In genomic region chr7:119894818-119895544, GRCm38 (mm10) we compare ENCODE assay signal across 8 mouse cellular contexts. TPM values are rescaled to one million over a fixed set of nuclear protein-coding genes. Genes with fewer than 3 reads are reported as not detected.
A peak's percentile ranks its signal among the peaks of the same experiment; 100 is the strongest.
DNase-seq lines count a peak whose midpoint lies in the region; ATAC-seq and TF ChIP-seq lines count a peak whose summit lies in the region.

No protein-coding gene starts in this region.

- no peaks in the 10 kb centered on the region for H3K27me3 ChIP-seq in embryonic facial prominence, embryonic 15.5 days
- no peaks in the 10 kb centered on the region for H3K27me3 ChIP-seq in intestine, postnatal 0 days (replicated peaks; ENCODE audit: control insufficient read depth, insufficient read depth, low read length)

- no peaks in the 10 kb centered on the region for H3K36me3 ChIP-seq in embryonic facial prominence, embryonic 15.5 days
- no peaks in the 10 kb centered on the region for H3K36me3 ChIP-seq in intestine, postnatal 0 days (ENCODE audit: control insufficient read depth, insufficient read depth)

- peaks cover 15% of the 10 kb centered on the region for H3K4me1 ChIP-seq in embryonic facial prominence, embryonic 15.5 days
- 0 out of 2 replicates have a peak, but pooled peaks cover 11% of the 10 kb centered on the region for H3K4me1 ChIP-seq in intestine, postnatal 0 days (replicated peaks; ENCODE audit: control insufficient read depth, insufficient read depth, low read length)

- no peak for TF ChIP-seq CTCF in intestine, postnatal 0 days (IDR thresholded peaks at IDR 0.05; ENCODE audit: low read depth)

- no peak for DNase-seq in cerebellum, postnatal 4 days (ENCODE audit: low spot score in 2 of 2)
- peak; percentile 40 for DNase-seq in ovary, postnatal 10 days (ENCODE audit: low spot score)
- no peak for DNase-seq in ovary, postnatal 36 days (ENCODE audit: low spot score)
- no peak for DNase-seq in testis, postnatal 14 days (ENCODE audit: low spot score)

- peak; percentile 31; the same call in 1 of the 2 replicates for ATAC-seq in cerebellum, adult (ENCODE audit: insufficient number of reproducible peaks, low FRiP score, low TSS enrichment)
- peak; percentile 22; the same call in 1 of the 2 replicates for ATAC-seq in embryonic facial prominence, embryonic 15.5 days (ENCODE audit: insufficient number of reproducible peaks, low FRiP score, low TSS enrichment, low read depth)
- ATAC-seq in intestine, postnatal 0 days, result peak; percentile 23
- peak; percentile 2; the same call in 1 of the 2 replicates for ATAC-seq in megakaryocyte, adult 5-6 weeks (ENCODE audit: poor library complexity, severe bottlenecking)

- H3K9me3 ChIP-seq in embryonic facial prominence, embryonic 15.5 days (replicated peaks), result no peaks in the 10 kb centered on the region
- H3K9me3 ChIP-seq in intestine, postnatal 0 days (ENCODE audit: control insufficient read depth), result no peaks in the 10 kb centered on the region

- H3K4me3 ChIP-seq in embryonic facial prominence, embryonic 15.5 days (replicated peaks), result peak overlapping the region; percentile 75
- H3K4me3 ChIP-seq in intestine, postnatal 0 days (ENCODE audit: low read depth, low read length), result peak overlapping the region; percentile 66

- peak overlapping the region; percentile 98 for H3K27ac ChIP-seq in embryonic facial prominence, embryonic 15.5 days (replicated peaks)
- peak overlapping the region; percentile 90 for H3K27ac ChIP-seq in intestine, postnatal 0 days (ENCODE audit: low read depth, low read length)

- H3K4me2 ChIP-seq in embryonic facial prominence, embryonic 15.5 days (replicated peaks), result peak overlapping the region; percentile 87
- H3K4me2 ChIP-seq in intestine, postnatal 0 days (replicated peaks; ENCODE audit: low read depth), result peak overlapping the region; percentile 87

- H3K9ac ChIP-seq in embryonic facial prominence, embryonic 15.5 days, result peak overlapping the region; percentile 71
- peak overlapping the region; percentile 69 for H3K9ac ChIP-seq in intestine, postnatal 0 days (ENCODE audit: low read depth, low read length)

- WGBS in embryonic facial prominence, embryonic 15.5 days, result 1% methylated on average over 15 of the region's 15 CpGs
- WGBS in intestine, postnatal 0 days, result under 1% methylated on average over 15 of the region's 15 CpGs

RNA-seq across cellular contexts. Expression of gene Lyrm1, which starts 0.7 kb away (rescaled TPM):
- 11.4 and 11.7 TPM in 2 replicates for polyA plus RNA-seq in embryonic facial prominence, embryonic 15.5 days (2015; fragmentation: Nextera tagmentation; extraction: Ambion mirVana)
- polyA plus RNA-seq in intestine, postnatal 0 days (2015; fragmentation: Nextera tagmentation; extraction: Ambion mirVana), result 11.8 and 12.5 TPM in 2 replicates
- total RNA-seq in megakaryocyte, adult 5-6 weeks (2015), result 7.9 and 11.0 TPM in 2 replicates
- total RNA-seq in megakaryocyte, adult 5-6 weeks (2017), result 10.9 and 11.0 TPM in 2 replicates

RNA-seq across cellular contexts. Expression of gene Dcun1d3, which starts 1.1 kb away (rescaled TPM):
- polyA plus RNA-seq in embryonic facial prominence, embryonic 15.5 days (2015; fragmentation: Nextera tagmentation; extraction: Ambion mirVana), result 13.3 and 14.1 TPM in 2 replicates
- polyA plus RNA-seq in intestine, postnatal 0 days (2015; fragmentation: Nextera tagmentation; extraction: Ambion mirVana), result 11.9 and 15.8 TPM in 2 replicates
- total RNA-seq in megakaryocyte, adult 5-6 weeks (2015), result 5.1 and 9.5 TPM in 2 replicates
- 8.7 and 10.9 TPM in 2 replicates for total RNA-seq in megakaryocyte, adult 5-6 weeks (2017)
